Mouse (Mus musculus) CD8-positive naive resting alpha-beta T cell, adult 2 months (primary cell): ENCODE results near the gene Ccdc15.

Source experiments
- DNase-seq, 2 experiments: peaks; one replicate each; pipeline ENCODE4 v3.0.0; 2022; ENCODE audit warnings: low read depth in 2 of 2, low spot score in 2 of 2

Ccdc15 gene

DNA sequence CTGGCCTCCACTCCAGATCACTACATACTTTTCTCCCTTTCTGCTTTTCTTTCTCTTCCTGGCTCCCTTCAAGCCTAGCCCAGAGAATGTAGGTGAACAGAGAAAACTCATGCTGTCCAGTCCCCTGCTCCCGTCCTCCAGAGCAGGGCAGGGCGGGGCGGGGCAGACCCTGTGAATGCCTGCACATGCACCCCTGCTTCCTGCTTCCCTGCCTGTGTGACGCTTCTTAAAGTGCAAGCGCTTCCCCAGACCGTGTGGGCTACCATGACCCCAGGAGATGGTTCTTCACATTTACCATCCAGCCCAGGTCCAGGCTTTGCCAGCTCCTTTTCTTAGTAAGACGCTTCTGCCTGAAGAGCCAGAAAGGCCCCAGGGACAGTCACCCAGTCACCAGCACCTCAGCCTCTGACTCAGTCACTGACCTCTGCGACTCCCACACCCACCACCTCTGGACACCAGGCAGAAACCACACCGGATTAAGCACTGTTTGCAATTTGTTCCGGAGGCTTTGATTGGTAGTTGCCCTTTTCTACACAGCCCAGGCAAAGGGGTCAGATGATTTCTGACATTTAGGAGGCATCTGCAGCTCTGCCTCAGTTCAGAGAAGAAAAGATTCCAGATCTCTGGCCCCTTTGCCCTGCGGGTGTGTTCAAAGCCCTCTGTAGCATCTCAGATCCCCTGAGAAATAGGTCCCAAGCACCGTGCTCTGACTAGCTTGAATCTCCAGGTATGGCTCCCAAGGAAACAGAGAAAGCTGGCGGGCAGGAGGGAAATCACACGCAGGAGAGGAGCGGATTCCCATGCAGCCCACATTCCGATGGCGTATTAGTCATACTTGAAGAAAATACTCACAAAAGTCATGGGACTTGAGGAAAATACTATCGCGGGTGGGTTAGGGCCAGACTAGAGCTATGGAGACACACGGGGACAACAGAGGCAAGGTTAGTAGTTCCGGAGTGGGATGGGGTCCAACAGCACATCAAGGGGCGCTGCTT lies 115.7 kb downstream of the Ccdc15 start:
- DNase-seq: no peak

DNA sequence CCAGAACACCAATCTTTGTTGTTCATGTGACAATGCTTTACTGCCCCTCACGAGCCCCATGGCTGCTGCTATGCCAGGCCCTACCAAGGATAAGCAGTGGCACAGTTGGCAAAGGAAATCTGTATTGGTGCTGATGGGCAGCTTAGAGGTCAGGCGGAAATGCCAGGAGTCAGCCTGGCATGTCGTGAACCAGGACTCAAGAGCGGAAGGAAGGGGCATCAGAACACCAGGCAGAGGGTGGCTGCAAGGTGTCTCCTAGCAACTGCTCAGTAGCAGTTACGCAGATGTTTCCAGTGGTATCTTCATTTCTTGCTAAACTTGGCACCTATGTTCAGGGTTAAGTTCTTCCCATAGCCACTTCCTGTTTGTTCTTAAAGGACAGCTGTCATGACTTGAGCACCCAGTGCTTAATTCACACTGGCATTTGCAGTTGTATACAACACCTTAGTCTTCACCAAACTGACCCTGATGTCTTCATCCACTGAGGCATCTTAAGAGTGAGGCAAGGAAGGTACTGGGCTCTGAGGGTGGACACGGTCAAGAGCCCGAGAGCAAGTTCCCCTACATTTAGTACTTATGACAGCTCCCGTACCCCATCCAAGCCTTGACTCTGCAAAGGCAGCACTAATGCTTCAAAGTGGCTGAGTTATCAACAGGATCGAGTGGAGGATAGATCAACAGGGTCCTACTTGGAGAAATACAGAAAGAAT lies 117.6 kb downstream of the Ccdc15 start:
- DNase-seq: peak in 1 of 2 experiments; percentile 12

- DNase-seq: peak; percentile 32 to 39
Measured at GRCm38 (mm10) chr9:37229880-37230325, 118.3 kb downstream of the Ccdc15 start.
